Mouse (Mus musculus) small intestine, adult 2 months (tissue): ENCODE data around the gene Gm45213.

Source experiments
- CTCF ChIP-seq: fragments of 200-500 bp; IDR thresholded peaks from 2 replicates; pipeline ENCODE4 v1.5.1; 2012; ENCODE audit warnings: low read depth, mild to moderate bottlenecking, control low read depth, inconsistent platforms, low read length, moderate library complexity, mixed read lengths; ENCODE audit not compliant: insufficient replicate concordance, insufficient read length; ENCODE audit errors: extremely low read depth
- POLR2A ChIP-seq: fragments of 200-500 bp; IDR thresholded peaks from 2 replicates; pipeline ENCODE4 v1.6.1; 2012; ENCODE audit warnings: low read depth, mild to moderate bottlenecking, control low read depth, inconsistent platforms, low read length, moderate library complexity

GRCm38 (mm10) chr7:66092656-66093055 is 49.3 kb downstream of the Gm45213 start:
- TF ChIP-seq CTCF (no peak), POLR2A (no peak)
